In the genomic region with DNA sequence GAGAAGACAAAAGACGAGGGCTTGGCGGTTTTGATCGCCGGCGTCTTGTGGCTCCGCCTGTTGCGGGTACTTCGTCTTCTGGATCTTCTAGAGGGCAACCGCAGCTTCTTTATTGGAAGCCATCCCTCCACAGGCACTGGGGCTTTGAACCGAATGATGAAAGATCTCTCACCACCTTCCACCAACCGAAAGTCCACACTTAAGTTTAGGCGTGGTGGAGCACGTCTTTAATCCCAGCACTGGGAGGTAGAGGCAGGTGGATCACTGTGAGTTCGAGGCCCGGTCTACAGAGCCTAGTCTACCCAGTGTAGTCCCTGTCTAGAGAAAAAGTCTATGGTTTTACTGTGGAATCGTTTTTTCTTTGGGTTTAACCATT, we compare ENCODE assay signal across 8 mouse cellular contexts. TPM values are rescaled to one million over a fixed set of nuclear protein-coding genes. Genes with fewer than 3 reads are reported as not detected.
DNase-seq lines count a peak whose midpoint lies in the region; ATAC-seq and TF ChIP-seq lines count a peak whose summit lies in the region.

No protein-coding gene starts in this region.

- peak overlapping the region; percentile 82 for H3K27ac ChIP-seq in cerebellum, adult 2 months (ENCODE audit: insufficient read depth, low read length)
- H3K27ac ChIP-seq in thymus, adult 2 months (ENCODE audit: control insufficient read depth, insufficient read depth, low read length), result no peak overlapping the region
- H3K27ac ChIP-seq in liver, embryonic 14.5 days, result peak overlapping the region; percentile 98

- TF ChIP-seq EP300 in liver, embryonic 14.5 days (IDR thresholded peaks at IDR 0.05; ENCODE audit: low read depth), result no peak

- no peaks in the 10 kb centered on the region for H3K9me3 ChIP-seq in liver, embryonic 14.5 days (ENCODE audit: control insufficient read depth, low read length)

- ATAC-seq in liver, embryonic 14.5 days (ENCODE audit: insufficient read depth), result peak; percentile 56; the same call in 1 of the 2 replicates

- peak overlapping the region; percentile 96 for H3K4me2 ChIP-seq in liver, embryonic 14.5 days (ENCODE audit: low read depth)

- H3K36me3 ChIP-seq in thymus, adult 2 months (ENCODE audit: control insufficient read depth, insufficient read depth, low read length), result no peaks in the 10 kb centered on the region; the same call in 1 of the 2 replicates
- H3K36me3 ChIP-seq in liver, embryonic 14.5 days (replicated peaks; ENCODE audit: control insufficient read depth, insufficient read depth, low read depth), result peaks cover 10% of the 10 kb centered on the region

- intact Hi-C loops in left cerebral cortex, postnatal 25 days (cut with DNase I), result loop anchor here (1.0 kb wide), 1 partner anchor 17 kb away; the partner anchor contains the start of gene Tbc1d12

- peak overlapping the region; percentile 91 for H3K9ac ChIP-seq in liver, embryonic 14.5 days (replicated peaks)

- H3K4me1 ChIP-seq in cerebellum, adult 2 months (ENCODE audit: control insufficient read depth, insufficient read depth, low read length), result no peaks in the 10 kb centered on the region; the same call in 1 of the 2 replicates
- peaks cover 5% of the 10 kb centered on the region for H3K4me1 ChIP-seq in thymus, adult 2 months (replicated peaks; ENCODE audit: control insufficient read depth, insufficient read depth, low read length)
- H3K4me1 ChIP-seq in liver, embryonic 14.5 days (replicated peaks; ENCODE audit: control insufficient read depth in 2 of 2, insufficient read depth in 2 of 2, low read length in 1 of 2), result peaks cover 18 to 26% of the 10 kb centered on the region in 2 experiments

- no peak for TF ChIP-seq POLR2A in cerebellum, adult 2 months (IDR thresholded peaks at IDR 0.05; ENCODE audit: borderline replicate concordance, insufficient read depth, low read length)
- TF ChIP-seq POLR2A in thymus, adult 2 months (IDR thresholded peaks at IDR 0.05; ENCODE audit: control insufficient read depth, extremely low read depth, insufficient read depth, low read length, poor library complexity), result no peak; the same call in 1 of the 2 replicates

- no peak for TF ChIP-seq CTCF in cerebellum, adult 2 months (IDR thresholded peaks at IDR 0.05; ENCODE audit: borderline replicate concordance, insufficient read depth, low read depth, low read length)
- TF ChIP-seq CTCF in thymus, adult 2 months (IDR thresholded peaks at IDR 0.05; ENCODE audit: borderline replicate concordance, control insufficient read depth, extremely low read depth, insufficient read depth, low read length, poor library complexity), result no peak
- no peak for TF ChIP-seq CTCF in liver, embryonic 14.5 days (IDR thresholded peaks at IDR 0.05; ENCODE audit: low read depth)

- WGBS in cerebellum, adult 2 months, result 12% methylated on average over 16 of the region's 16 CpGs
- 12% methylated on average over 16 of the region's 16 CpGs for WGBS in thymus, adult 2 months
- WGBS in liver, embryonic 14.5 days (ENCODE audit: insufficient replicate concordance), result 4% methylated on average over 16 of the region's 16 CpGs

- peak overlapping the region; percentile 94 for H3K4me3 ChIP-seq in cerebellum, adult 2 months (replicated peaks; ENCODE audit: insufficient read depth, low read depth, low read length)
- H3K4me3 ChIP-seq in thymus, adult 2 months (ENCODE audit: control insufficient read depth, insufficient read depth, low read length), result peak overlapping the region; percentile 90
- peak overlapping the region; percentile 91 to 92 for H3K4me3 ChIP-seq in liver, embryonic 14.5 days (ENCODE audit: insufficient read depth in 1 of 2, low read depth in 2 of 2, low read length in 2 of 2)

- H3K27me3 ChIP-seq in cerebellum, adult 2 months (ENCODE audit: control insufficient read depth, insufficient read depth, low read length), result no peaks in the 10 kb centered on the region
- H3K27me3 ChIP-seq in thymus, adult 2 months (ENCODE audit: control insufficient read depth, insufficient read depth, low read length), result no peaks in the 10 kb centered on the region
- no peaks in the 10 kb centered on the region for H3K27me3 ChIP-seq in liver, embryonic 14.5 days (ENCODE audit: control insufficient read depth, insufficient read depth, low read length)

- DNase-seq in cerebellum, adult 2 months, result no peak
- no peak for DNase-seq in cerebellum, postnatal 10 days
- DNase-seq in thymus, adult 2 months, result no peak
- DNase-seq in thymus, postnatal 36 days, result no peak
- DNase-seq in liver, embryonic 14.5 days (ENCODE audit: low read depth in 3 of 3, low spot score in 3 of 3), result no peak
- DNase-seq in thymus, postnatal 10 days (ENCODE audit: low spot score in 2 of 2), result no peak
- no peak for DNase-seq in left cerebral cortex, postnatal 25 days (ENCODE audit: low spot score in 2 of 2)
- no peak for DNase-seq in kidney, postnatal 4 days

RNA-seq across cellular contexts. Expression of gene Noc3l, which starts 0.4 kb away (rescaled TPM):
- polyA plus RNA-seq in cerebellum, adult 2 months (2012; rRNA removed), result 9.8 and 9.9 TPM in 2 replicates
- polyA plus RNA-seq in thymus, adult 2 months (2012; rRNA removed), result 3.6 and 4.1 TPM in 2 replicates
- 3.3 and 5.1 TPM in 2 replicates for polyA plus RNA-seq in liver, embryonic 14.5 days (2012; rRNA removed)
- 3.5 and 4.0 TPM in 2 replicates for polyA plus RNA-seq in liver, embryonic 14.5 days (2014; fragmentation: Nextera tagmentation; extraction: Ambion mirVana)
- 10 to 100 TPM; 12.1 to 13.3 TPM for total RNA-seq in left cerebral cortex, postnatal 25 days (2021)

RNA-seq across cellular contexts. Expression of gene Tbc1d12, which starts 17.0 kb away (rescaled TPM):
- 9.2 and 9.8 TPM in 2 replicates for polyA plus RNA-seq in cerebellum, adult 2 months (2012; rRNA removed)
- polyA plus RNA-seq in thymus, adult 2 months (2012; rRNA removed), result 1.2 and 1.6 TPM in 2 replicates
- 1.4 and 1.9 TPM in 2 replicates for polyA plus RNA-seq in liver, embryonic 14.5 days (2012; rRNA removed)
- 1.5 and 2.0 TPM in 2 replicates for polyA plus RNA-seq in liver, embryonic 14.5 days (2014; fragmentation: Nextera tagmentation; extraction: Ambion mirVana)
- 10 to 100 TPM; 11.4 to 12.8 TPM for total RNA-seq in left cerebral cortex, postnatal 25 days (2021)
